In the genomic region with DNA sequence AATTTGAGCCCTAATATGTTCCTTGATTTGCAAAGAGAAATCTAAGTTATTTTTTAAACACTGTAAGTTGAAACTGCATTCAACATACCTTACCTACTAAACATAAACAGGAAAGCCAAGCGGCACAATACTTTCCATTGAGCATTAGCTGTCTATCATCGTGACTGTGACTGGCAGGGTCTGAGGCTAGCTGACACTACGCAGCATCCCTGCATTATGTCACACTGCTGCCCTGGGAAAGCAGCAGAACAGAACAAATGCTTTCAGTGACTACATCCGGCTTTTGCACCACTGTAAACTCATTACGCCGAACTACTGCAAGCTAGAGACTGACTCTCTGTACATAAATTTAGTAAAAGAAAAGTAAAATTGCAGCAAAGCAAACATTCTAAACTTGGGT, we compare ENCODE assay signal across 12 mouse cellular contexts.
"Had no signal": no experiment of that assay in that cellular context is flagged by ENCODE, and none has a peak within 500 bp of the region (broad histone marks: within the 10 kb centered on the region; RNA-seq: fewer than 3 reads in every experiment).

No protein-coding gene starts in this region.

- DNase-seq: retina, postnatal 1 day; right cerebral cortex, adult 18-20 months; right cerebral cortex, postnatal 14 days; right cerebral cortex, postnatal 25 days; right cerebral cortex, postnatal 4 days; spleen, adult 18-20 months; thymus, adult 18-20 months; thymus, adult 2 months; thymus, postnatal 14 days; thymus, postnatal 25 days; thymus, postnatal 36 days; thymus, postnatal 4 days had no signal
